Mouse (Mus musculus): ENCODE results near the gene Fam131c.

The Fam131c gene

GRCm38 (mm10) chr4:141367997-141368791, at the start of gene Fam131c:
TSS of gene Fam131c (plus strand) at chr4:141368220.
- in situ Hi-C loops (cut with MboI; ENCODE audit: low pct_unique_long_range_greater_than_20kb in 1 of 2, low sequenced_read_pairs in 2 of 2, unreplicated experiment in 1 of 2) = no loop called here

- in situ Hi-C loops (cut with MboI; ENCODE audit: low pct_unique_long_range_greater_than_20kb in 1 of 2, low sequenced_read_pairs in 2 of 2, unreplicated experiment in 1 of 2) = loop anchor here in 1 of 2 experiments (5.0 kb wide), 1 partner anchor 40 kb away; no protein-coding TSS in a partner anchor
Observed at GRCm38 (mm10) chr4:141322526-141322925, 45.5 kb upstream of the Fam131c start.

- in situ Hi-C loops (cut with MboI; ENCODE audit: low pct_unique_long_range_greater_than_20kb in 1 of 2, low sequenced_read_pairs in 2 of 2, unreplicated experiment in 1 of 2) = loop anchor here in 1 of 2 experiments (5.0 kb wide), 1 partner anchor 38 kb away; no protein-coding TSS in a partner anchor
Observed at GRCm38 (mm10) chr4:141324771-141325191, 43.2 kb upstream of the Fam131c start.

DNA sequence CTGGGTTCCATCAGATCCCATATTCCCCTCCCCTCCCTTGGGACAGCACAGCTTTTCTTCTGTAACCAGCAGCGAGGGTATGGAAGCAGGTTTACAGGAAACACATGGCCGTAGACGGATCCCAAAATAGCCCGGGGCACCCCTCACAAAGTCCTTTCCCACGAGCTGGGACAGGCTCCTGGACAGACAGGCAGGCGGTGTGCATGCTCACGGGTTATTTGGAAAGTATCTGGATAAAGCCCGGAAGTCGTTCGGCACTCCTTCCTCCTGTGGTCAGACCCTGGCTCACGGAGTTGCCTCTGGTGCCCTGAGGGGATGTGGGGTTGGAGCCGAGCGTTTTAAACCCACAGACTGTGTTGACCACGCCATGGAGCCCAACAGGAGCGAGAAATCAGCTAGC, 42.4 kb upstream of the Fam131c start:
- in situ Hi-C loops (cut with MboI; ENCODE audit: low pct_unique_long_range_greater_than_20kb in 1 of 2, low sequenced_read_pairs in 2 of 2, unreplicated experiment in 1 of 2) = no loop called here

- in situ Hi-C loops (cut with MboI; ENCODE audit: low pct_unique_long_range_greater_than_20kb in 1 of 2, low sequenced_read_pairs in 2 of 2, unreplicated experiment in 1 of 2) = no loop called here
Observed at GRCm38 (mm10) chr4:141327075-141327474, 40.9 kb upstream of the Fam131c start.

DNA sequence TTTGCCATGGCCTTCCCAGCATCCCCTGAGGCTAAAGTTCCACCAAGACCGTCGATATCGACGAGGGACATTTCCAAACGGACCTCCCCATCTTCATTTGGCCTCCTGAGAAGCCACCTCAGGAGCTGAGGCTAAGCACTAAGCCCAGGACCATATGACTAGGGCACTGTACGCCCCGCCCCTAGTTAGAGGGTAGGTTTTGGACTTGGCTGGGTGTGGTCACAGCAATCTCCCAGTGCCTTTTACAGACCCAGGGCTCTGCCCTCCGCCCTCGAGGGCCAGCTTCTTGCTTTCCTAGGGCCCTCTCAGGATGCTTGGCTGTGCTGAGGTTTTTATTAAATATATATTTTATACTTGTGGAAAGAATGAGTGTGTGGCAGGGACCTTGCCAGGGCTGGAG, 39.3 kb upstream of the Fam131c start:
- in situ Hi-C loops (cut with MboI; ENCODE audit: low pct_unique_long_range_greater_than_20kb in 1 of 2, low sequenced_read_pairs in 2 of 2, unreplicated experiment in 1 of 2) = no loop called here

DNA sequence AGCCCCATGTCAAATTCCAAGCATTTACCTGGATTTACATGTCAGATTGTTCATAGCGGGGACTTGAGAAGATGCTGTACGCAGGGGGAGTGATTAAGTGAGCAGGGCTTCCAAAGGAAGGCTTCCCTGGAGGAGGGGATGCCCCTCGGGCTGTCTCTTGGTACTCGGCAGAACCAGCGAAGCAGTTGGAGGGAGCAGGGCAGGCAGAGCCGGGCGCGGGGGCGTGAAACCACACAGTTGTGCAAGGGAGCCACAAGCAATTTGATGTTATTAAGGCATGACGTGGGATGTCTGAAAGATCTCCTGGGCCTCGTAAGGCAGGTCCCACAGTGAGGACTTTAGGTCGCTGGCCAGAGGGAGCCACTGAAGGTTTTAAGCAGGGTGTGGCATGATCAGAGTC, 38.1 kb upstream of the Fam131c start:
- in situ Hi-C loops (cut with MboI; ENCODE audit: low pct_unique_long_range_greater_than_20kb in 1 of 2, low sequenced_read_pairs in 2 of 2, unreplicated experiment in 1 of 2) = no loop called here

DNA sequence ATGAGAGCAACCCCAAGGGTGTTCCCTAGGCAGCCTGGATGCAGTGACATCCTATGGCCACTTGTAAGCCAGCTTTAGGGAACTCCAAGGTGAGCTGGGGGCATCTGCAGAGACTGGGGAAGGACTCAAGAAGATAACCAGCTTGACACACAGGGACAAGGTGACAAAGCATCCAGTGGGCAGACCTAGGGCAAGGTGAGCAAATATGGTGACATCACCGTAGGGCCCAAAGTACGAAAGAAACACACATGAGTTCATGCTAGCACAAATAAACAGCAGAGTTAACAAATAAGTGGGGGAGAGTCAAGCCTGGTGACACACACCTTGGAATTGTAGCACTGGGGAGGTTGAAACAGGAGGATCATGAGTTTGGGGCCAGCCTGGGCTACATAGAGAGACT, 36.6 kb upstream of the Fam131c start:
- in situ Hi-C loops (cut with MboI; ENCODE audit: low pct_unique_long_range_greater_than_20kb in 1 of 2, low sequenced_read_pairs in 2 of 2, unreplicated experiment in 1 of 2) = no loop called here

GRCm38 (mm10) chr4:141332258-141332657, 35.8 kb upstream of the Fam131c start:
- in situ Hi-C loops (cut with MboI; ENCODE audit: low pct_unique_long_range_greater_than_20kb in 1 of 2, low sequenced_read_pairs in 2 of 2, unreplicated experiment in 1 of 2) = no loop called here

- in situ Hi-C loops (cut with MboI; ENCODE audit: low pct_unique_long_range_greater_than_20kb in 1 of 2, low sequenced_read_pairs in 2 of 2, unreplicated experiment in 1 of 2) = no loop called here
Observed at GRCm38 (mm10) chr4:141334695-141335094, 33.3 kb upstream of the Fam131c start.

GRCm38 (mm10) chr4:141335263-141335796, 32.7 kb upstream of the Fam131c start:
- in situ Hi-C loops (cut with MboI; ENCODE audit: low pct_unique_long_range_greater_than_20kb in 1 of 2, low sequenced_read_pairs in 2 of 2, unreplicated experiment in 1 of 2) = no loop called here

DNA sequence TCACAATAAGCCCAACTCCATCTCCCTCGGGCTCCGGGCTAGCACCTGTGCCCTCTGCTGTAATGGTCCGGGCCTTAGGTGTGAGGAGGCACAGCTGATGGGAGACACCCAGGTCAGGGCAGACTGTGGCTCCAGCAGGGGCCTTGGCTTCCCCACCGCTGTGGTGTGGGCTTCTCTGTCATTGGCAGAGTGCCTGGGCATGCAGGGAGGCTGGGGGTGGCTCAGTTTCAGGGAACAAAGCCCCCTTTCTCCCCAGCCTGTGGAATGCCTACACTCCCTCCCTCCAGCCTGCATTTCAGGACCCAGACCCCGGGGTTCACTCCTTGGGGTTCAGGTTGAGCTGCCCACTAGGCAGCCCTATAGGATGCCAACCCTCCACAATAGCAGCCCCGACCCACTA, 31.8 kb upstream of the Fam131c start:
- in situ Hi-C loops (cut with MboI; ENCODE audit: low pct_unique_long_range_greater_than_20kb in 1 of 2, low sequenced_read_pairs in 2 of 2, unreplicated experiment in 1 of 2) = no loop called here

GRCm38 (mm10) chr4:141337986-141338385, 30.0 kb upstream of the Fam131c start:
- in situ Hi-C loops (cut with MboI; ENCODE audit: low pct_unique_long_range_greater_than_20kb in 1 of 2, low sequenced_read_pairs in 2 of 2, unreplicated experiment in 1 of 2) = no loop called here

GRCm38 (mm10) chr4:141338853-141339252, 29.2 kb upstream of the Fam131c start:
- in situ Hi-C loops (cut with MboI; ENCODE audit: low pct_unique_long_range_greater_than_20kb in 1 of 2, low sequenced_read_pairs in 2 of 2, unreplicated experiment in 1 of 2) = no loop called here

DNA sequence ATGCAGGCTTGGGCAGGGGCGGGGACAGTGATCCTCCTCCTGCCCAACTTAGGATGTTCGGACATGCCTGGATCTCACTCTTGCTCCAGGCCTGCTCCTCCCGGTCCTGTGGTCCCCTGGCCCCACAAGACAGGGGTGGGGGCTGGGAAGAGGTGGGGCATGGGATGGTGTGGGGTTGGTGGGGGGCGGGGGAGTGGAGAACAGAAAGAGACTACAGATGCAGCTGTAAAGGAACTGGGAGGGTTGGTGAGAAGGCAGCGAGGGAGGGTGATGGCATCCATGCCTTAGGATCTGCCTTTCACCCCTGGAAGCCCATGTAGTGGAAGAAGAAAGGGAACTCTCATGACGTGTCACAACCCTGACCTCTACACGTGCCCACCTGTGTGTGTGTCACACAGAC, 26.5 kb upstream of the Fam131c start:
- in situ Hi-C loops (cut with MboI; ENCODE audit: low pct_unique_long_range_greater_than_20kb in 1 of 2, low sequenced_read_pairs in 2 of 2, unreplicated experiment in 1 of 2) = no loop called here

DNA sequence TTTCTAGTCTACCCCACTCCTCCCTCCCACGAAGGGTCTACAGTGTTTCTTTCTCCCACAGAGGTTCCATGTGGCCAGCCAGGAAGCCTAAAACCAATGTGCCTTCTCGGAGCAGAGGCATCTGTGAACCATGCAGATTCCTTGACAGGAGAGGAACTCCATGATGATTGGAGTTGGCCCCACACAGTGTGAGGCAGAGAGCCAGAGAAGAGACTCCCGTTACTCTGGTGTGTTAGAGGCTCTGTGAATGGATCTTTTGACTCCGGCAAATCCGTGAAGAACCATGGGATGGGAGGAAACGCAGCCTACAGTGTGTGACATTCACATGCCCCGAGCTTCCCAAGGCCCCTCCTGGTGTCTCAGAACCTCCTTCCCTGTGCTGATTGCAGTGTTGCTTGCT, 24.5 kb upstream of the Fam131c start:
- in situ Hi-C loops (cut with MboI; ENCODE audit: low pct_unique_long_range_greater_than_20kb in 1 of 2, low sequenced_read_pairs in 2 of 2, unreplicated experiment in 1 of 2) = no loop called here

- in situ Hi-C loops (cut with MboI; ENCODE audit: low pct_unique_long_range_greater_than_20kb in 1 of 2, low sequenced_read_pairs in 2 of 2, unreplicated experiment in 1 of 2) = no loop called here
Observed at GRCm38 (mm10) chr4:141345219-141345618, 22.8 kb upstream of the Fam131c start.

DNA sequence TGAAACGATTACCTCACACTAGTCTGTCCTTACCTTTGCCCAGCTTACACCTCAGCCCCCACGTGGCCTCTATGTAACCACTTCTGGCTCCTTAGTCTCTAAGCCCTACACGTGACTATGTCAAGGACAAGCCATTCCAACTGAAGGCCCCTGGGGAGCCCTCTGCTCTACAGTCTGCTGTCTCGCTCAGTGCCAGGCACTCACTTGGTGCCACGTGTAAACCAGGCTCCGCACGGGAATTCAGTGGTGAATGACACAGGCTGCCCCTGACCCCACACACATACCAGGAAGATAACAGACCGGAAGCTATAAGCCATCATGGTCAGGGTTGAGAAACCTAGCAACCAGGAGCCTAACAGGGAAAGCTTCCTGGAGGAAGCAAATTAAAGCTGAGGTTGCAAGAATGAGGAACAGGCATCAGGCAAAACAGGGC, 20.6 kb upstream of the Fam131c start:
- in situ Hi-C loops (cut with MboI; ENCODE audit: low pct_unique_long_range_greater_than_20kb in 1 of 2, low sequenced_read_pairs in 2 of 2, unreplicated experiment in 1 of 2) = no loop called here

- in situ Hi-C loops (cut with MboI; ENCODE audit: low pct_unique_long_range_greater_than_20kb in 1 of 2, low sequenced_read_pairs in 2 of 2, unreplicated experiment in 1 of 2) = no loop called here
Observed at GRCm38 (mm10) chr4:141348616-141349015, 19.4 kb upstream of the Fam131c start.

- in situ Hi-C loops (cut with MboI; ENCODE audit: low pct_unique_long_range_greater_than_20kb in 1 of 2, low sequenced_read_pairs in 2 of 2, unreplicated experiment in 1 of 2) = no loop called here
Observed at GRCm38 (mm10) chr4:141350015-141350414, 18.0 kb upstream of the Fam131c start.
